Mouse (Mus musculus): ENCODE data around the gene Prepl. TPM values are rescaled to one million over a fixed set of nuclear protein-coding genes. Genes with fewer than 3 reads are reported as not detected.

The Prepl gene
- polyA plus RNA-seq, 1 experiment from 2014 or later, result 13.8 TPM

GRCm38 (mm10) chr17:85067331-85067730, 22.7 kb downstream of the Prepl start:
- Histone ChIP-seq H3K9ac (ENCODE audit: low read depth, low read length) (no peak overlapping the region), H3K4me1 (replicated peaks; ENCODE audit: control insufficient read depth, insufficient read depth, low read length) (no peaks in the 10 kb centered on the region), H3K4me3 (ENCODE audit: low read depth, low read length) (no peak overlapping the region), H3K4me2 (replicated peaks; ENCODE audit: low read depth) (no peak overlapping the region), H3K27ac (ENCODE audit: low read depth, low read length) (no peak overlapping the region), H3K9me3 (ENCODE audit: control insufficient read depth) (no peaks in the 10 kb centered on the region), H3K36me3 (ENCODE audit: control insufficient read depth, insufficient read depth) (peaks cover 76% of the 10 kb centered on the region), H3K27me3 (replicated peaks; ENCODE audit: control insufficient read depth, insufficient read depth, low read length) (no peaks in the 10 kb centered on the region)
- 95% methylated on average over 7 of the region's 7 CpGs for WGBS
- ATAC-seq, result no peak
- TF ChIP-seq CTCF (IDR thresholded peaks at IDR 0.05; ENCODE audit: low read depth), result no peak

GRCm38 (mm10) chr17:85063560-85063959, 26.5 kb downstream of the Prepl start:
- Histone ChIP-seq H3K9ac (ENCODE audit: low read depth, low read length) (no peak overlapping the region), H3K4me1 (replicated peaks; ENCODE audit: control insufficient read depth, insufficient read depth, low read length) (no peaks in the 10 kb centered on the region), H3K36me3 (ENCODE audit: control insufficient read depth, insufficient read depth) (peaks cover 76% of the 10 kb centered on the region), H3K4me3 (ENCODE audit: low read depth, low read length) (no peak overlapping the region), H3K9me3 (ENCODE audit: control insufficient read depth) (no peaks in the 10 kb centered on the region), H3K27me3 (replicated peaks; ENCODE audit: control insufficient read depth, insufficient read depth, low read length) (no peaks in the 10 kb centered on the region), H3K4me2 (replicated peaks; ENCODE audit: low read depth) (no peak overlapping the region), H3K27ac (ENCODE audit: low read depth, low read length) (no peak overlapping the region)
- WGBS, result 88% methylated on average over 7 of the region's 7 CpGs
- TF ChIP-seq CTCF (IDR thresholded peaks at IDR 0.05; ENCODE audit: low read depth), result no peak
- ATAC-seq, result no peak

- H3K27me3 ChIP-seq (replicated peaks; ENCODE audit: control insufficient read depth, insufficient read depth, low read length), result no peaks in the 10 kb centered on the region
- 98% methylated on average over 6 of the region's 6 CpGs for WGBS
- ATAC-seq, result no peak
- H3K27ac ChIP-seq (ENCODE audit: low read depth, low read length), result no peak overlapping the region
- H3K36me3 ChIP-seq (ENCODE audit: control insufficient read depth, insufficient read depth), result peaks cover 56% of the 10 kb centered on the region
- no peak overlapping the region for H3K4me2 ChIP-seq (replicated peaks; ENCODE audit: low read depth)
- no peak overlapping the region for H3K9ac ChIP-seq (ENCODE audit: low read depth, low read length)
- H3K4me3 ChIP-seq (ENCODE audit: low read depth, low read length), result no peak overlapping the region
- no peaks in the 10 kb centered on the region for H3K9me3 ChIP-seq (ENCODE audit: control insufficient read depth)
- no peak for TF ChIP-seq CTCF (IDR thresholded peaks at IDR 0.05; ENCODE audit: low read depth)
- H3K4me1 ChIP-seq (replicated peaks; ENCODE audit: control insufficient read depth, insufficient read depth, low read length), result no peaks in the 10 kb centered on the region
Measured at GRCm38 (mm10) chr17:85059136-85059535, 30.9 kb downstream of the Prepl start.

DNA sequence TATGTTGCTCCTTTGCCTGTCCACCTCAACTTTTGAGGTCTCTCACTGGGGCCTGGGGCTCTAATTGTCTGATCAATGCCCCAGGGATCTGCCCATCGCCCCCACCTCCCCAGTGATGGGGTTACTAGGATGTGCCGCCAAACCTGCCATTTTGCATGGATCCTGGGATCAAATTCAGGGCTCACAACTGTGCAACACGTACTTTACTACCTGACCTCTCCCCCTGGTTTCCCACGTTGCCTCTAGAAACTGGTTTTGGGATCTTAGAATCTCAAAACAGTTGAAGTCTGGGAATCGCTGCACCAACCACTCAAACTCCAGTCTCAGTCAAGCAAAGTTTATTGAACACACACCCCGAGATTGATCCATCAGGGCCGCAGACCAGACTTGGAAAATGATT, 31.8 kb downstream of the Prepl start:
- WGBS, result 92% methylated on average over 7 of the region's 7 CpGs
- H3K4me3 ChIP-seq (ENCODE audit: low read depth, low read length), result no peak overlapping the region
- ATAC-seq, result no peak
- peaks cover 47% of the 10 kb centered on the region for H3K36me3 ChIP-seq (ENCODE audit: control insufficient read depth, insufficient read depth)
- no peaks in the 10 kb centered on the region for H3K9me3 ChIP-seq (ENCODE audit: control insufficient read depth)
- no peak overlapping the region for H3K27ac ChIP-seq (ENCODE audit: low read depth, low read length)
- H3K4me2 ChIP-seq (replicated peaks; ENCODE audit: low read depth), result no peak overlapping the region
- H3K27me3 ChIP-seq (replicated peaks; ENCODE audit: control insufficient read depth, insufficient read depth, low read length), result no peaks in the 10 kb centered on the region
- no peak for TF ChIP-seq CTCF (IDR thresholded peaks at IDR 0.05; ENCODE audit: low read depth)
- no peaks in the 10 kb centered on the region for H3K4me1 ChIP-seq (replicated peaks; ENCODE audit: control insufficient read depth, insufficient read depth, low read length)
- no peak overlapping the region for H3K9ac ChIP-seq (ENCODE audit: low read depth, low read length)

- Histone ChIP-seq H3K9me3 (ENCODE audit: control insufficient read depth) (no peaks in the 10 kb centered on the region), H3K4me3 (ENCODE audit: low read depth, low read length) (no peak overlapping the region), H3K4me2 (replicated peaks; ENCODE audit: low read depth) (no peak overlapping the region), H3K27me3 (replicated peaks; ENCODE audit: control insufficient read depth, insufficient read depth, low read length) (no peaks in the 10 kb centered on the region), H3K36me3 (ENCODE audit: control insufficient read depth, insufficient read depth) (peaks cover 20% of the 10 kb centered on the region; the same call in 1 of the 2 replicates), H3K4me1 (replicated peaks; ENCODE audit: control insufficient read depth, insufficient read depth, low read length) (no peaks in the 10 kb centered on the region), H3K27ac (ENCODE audit: low read depth, low read length) (no peak overlapping the region), H3K9ac (ENCODE audit: low read depth, low read length) (no peak overlapping the region)
- ATAC-seq, result no peak
- no peak for TF ChIP-seq CTCF (IDR thresholded peaks at IDR 0.05; ENCODE audit: low read depth)
- WGBS, result 89% methylated on average over 5 of the region's 5 CpGs
Measured at GRCm38 (mm10) chr17:85048379-85048778, 41.7 kb downstream of the Prepl start.

- Histone ChIP-seq H3K4me2 (replicated peaks; ENCODE audit: low read depth) (no peak overlapping the region), H3K9ac (ENCODE audit: low read depth, low read length) (no peak overlapping the region), H3K4me3 (ENCODE audit: low read depth, low read length) (no peak overlapping the region), H3K9me3 (ENCODE audit: control insufficient read depth) (no peaks in the 10 kb centered on the region), H3K36me3 (ENCODE audit: control insufficient read depth, insufficient read depth) (peaks cover 9% of the 10 kb centered on the region; the same call in 1 of the 2 replicates), H3K4me1 (replicated peaks; ENCODE audit: control insufficient read depth, insufficient read depth, low read length) (peaks cover 11% of the 10 kb centered on the region; the same call in 1 of the 2 replicates), H3K27ac (ENCODE audit: low read depth, low read length) (no peak overlapping the region), H3K27me3 (replicated peaks; ENCODE audit: control insufficient read depth, insufficient read depth, low read length) (no peaks in the 10 kb centered on the region)
- 83% methylated on average over 12 of the region's 12 CpGs for WGBS
- ATAC-seq, result no peak
- TF ChIP-seq CTCF (IDR thresholded peaks at IDR 0.05; ENCODE audit: low read depth), result peak; percentile 40
Measured at GRCm38 (mm10) chr17:85045160-85045559, 44.9 kb downstream of the Prepl start.

DNA sequence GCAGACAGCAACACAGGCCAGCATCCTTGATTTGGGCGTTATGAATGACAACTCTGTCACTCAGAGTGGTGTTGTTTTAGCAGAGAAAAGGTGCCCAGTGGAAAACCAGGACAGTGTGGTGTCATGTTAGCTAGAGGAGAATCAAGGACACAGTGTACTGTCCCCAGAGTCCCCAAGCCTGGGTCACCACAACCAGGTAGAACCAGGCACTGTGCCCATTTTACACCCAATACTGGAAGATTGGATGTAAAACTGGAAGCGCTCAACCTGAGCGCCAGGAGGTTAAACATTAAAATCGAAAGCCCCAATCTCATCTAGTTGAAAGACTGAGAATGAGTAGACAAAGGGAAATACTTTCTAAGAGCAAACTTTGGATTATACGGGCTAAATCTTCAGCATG, 45.6 kb downstream of the Prepl start:
- 0 out of 2 replicates have a peak overlapping the region, but pooled peaks have one; percentile 55 for H3K27ac ChIP-seq (ENCODE audit: low read depth, low read length)
- H3K9me3 ChIP-seq (ENCODE audit: control insufficient read depth), result no peaks in the 10 kb centered on the region
- no peak for ATAC-seq
- H3K4me1 ChIP-seq (replicated peaks; ENCODE audit: control insufficient read depth, insufficient read depth, low read length), result peaks cover 11% of the 10 kb centered on the region; the same call in 1 of the 2 replicates
- WGBS, result 74% methylated on average over 5 of the region's 5 CpGs
- no peak overlapping the region for H3K9ac ChIP-seq (ENCODE audit: low read depth, low read length)
- H3K4me3 ChIP-seq (ENCODE audit: low read depth, low read length), result no peak overlapping the region
- H3K36me3 ChIP-seq (ENCODE audit: control insufficient read depth, insufficient read depth), result peaks cover 5% of the 10 kb centered on the region; the same call in 1 of the 2 replicates
- no peak overlapping the region for H3K4me2 ChIP-seq (replicated peaks; ENCODE audit: low read depth)
- no peak for TF ChIP-seq CTCF (IDR thresholded peaks at IDR 0.05; ENCODE audit: low read depth)
- no peaks in the 10 kb centered on the region for H3K27me3 ChIP-seq (replicated peaks; ENCODE audit: control insufficient read depth, insufficient read depth, low read length)
